Mouse (Mus musculus) adrenal gland, postnatal 10 days (tissue): Measurements from ENCODE around the gene Cwc27. TPM values are rescaled to one million over a fixed set of nuclear protein-coding genes. Genes with fewer than 3 reads are reported as not detected.

ENCODE experiments used
- DNase-seq: peaks from one replicate; pipeline ENCODE4 v3.0.0; 2021; ENCODE audit warnings: mixed read lengths
- total RNA-seq, 2 experiments: library from RNA; stranded (reverse); gene quantifications; 2 replicates each; pipeline ENCODE4 v1.2.3; 2021

Cwc27 gene
- total RNA-seq, 2 experiments from 2014 or later: 14.8 to 15.3 TPM

GRCm38 (mm10) chr13:104611296-104611695 lies 205.6 kb downstream of the Cwc27 start:
- no peak for DNase-seq

- DNase-seq: no peak
Measured at GRCm38 (mm10) chr13:104610210-104611111, 206.5 kb downstream of the Cwc27 start.

- DNase-seq: no peak
Measured at GRCm38 (mm10) chr13:104608516-104608915, 208.4 kb downstream of the Cwc27 start.

- no peak for DNase-seq
Measured at GRCm38 (mm10) chr13:104606786-104607580, 210.0 kb downstream of the Cwc27 start.

DNA sequence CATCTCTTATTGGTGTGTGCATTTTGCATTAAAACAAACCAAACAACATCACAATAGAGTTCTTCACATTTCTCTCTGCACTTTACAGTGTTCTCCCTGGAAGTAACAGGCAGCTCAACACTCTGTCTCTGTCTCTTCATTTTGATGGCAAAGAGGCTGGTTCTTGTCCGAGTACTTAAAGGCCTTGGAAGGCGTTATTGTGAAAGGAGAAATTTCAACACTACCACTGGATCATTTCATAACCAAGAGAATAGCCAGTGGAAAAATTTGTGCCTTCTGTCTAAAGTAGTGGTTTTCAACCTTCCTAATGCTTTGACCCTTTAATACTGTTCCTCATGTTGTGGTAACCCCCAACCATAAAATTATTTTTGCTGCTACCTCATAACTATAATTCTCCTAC lies 211.8 kb downstream of the Cwc27 start:
- no peak for DNase-seq

DNA sequence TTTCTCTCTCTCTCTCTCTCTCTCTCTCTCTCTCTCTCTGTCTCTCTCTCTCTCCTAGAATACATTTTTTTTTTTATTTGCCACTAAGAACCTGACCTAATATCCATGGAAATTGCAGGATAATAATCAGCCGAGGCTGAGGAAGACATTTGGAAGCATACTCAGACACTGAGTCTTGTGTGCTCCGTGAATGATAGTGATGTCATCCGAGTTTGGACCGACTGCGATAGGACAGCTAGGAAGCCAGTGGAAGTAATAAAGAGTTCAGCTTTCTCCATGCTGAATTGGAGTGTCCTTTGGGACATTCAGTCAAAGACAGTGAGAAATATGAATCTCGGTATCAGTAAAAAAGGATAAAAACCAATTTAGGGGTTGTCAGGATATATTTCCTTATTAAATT lies 214.7 kb downstream of the Cwc27 start:
- no peak for DNase-seq

DNA sequence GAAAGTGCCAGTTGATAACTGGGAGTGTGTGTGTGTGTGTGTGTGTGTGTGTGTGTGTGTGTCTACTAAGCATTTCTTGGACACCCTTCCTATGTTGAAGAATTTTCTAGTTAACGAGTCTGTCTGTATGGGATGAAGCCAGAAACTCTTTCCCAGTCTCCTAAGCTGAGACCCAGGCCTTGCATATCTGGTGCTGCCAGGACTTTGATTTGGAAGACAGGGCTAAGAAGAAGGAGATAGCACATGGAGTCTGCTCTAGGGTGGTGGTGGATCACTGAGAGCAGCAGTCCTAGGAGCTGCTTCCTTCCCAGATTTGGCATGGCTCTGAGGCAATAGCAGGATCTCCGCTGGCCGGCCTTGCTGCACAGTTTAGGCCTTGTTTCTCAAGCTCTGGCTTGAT lies 215.2 kb downstream of the Cwc27 start:
- DNase-seq: peak; percentile 22

DNA sequence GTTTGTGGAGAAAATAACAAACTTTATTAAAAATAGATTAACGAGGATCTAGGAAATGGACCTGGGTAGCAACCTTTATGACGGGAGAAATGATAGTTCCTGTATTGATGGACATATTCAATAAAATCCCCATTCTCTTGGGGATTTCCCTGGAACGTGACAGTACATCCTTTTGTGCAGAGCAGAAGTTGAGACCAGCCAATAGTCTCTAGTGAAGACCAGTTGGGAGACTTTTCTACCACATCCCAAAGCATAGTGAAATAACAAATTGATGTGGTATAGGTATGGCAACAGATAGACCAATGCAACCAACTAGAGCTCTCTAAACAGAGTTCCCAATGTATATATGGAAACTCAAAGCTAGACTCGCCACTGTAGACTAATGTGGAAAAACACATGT lies 220.7 kb downstream of the Cwc27 start:
- DNase-seq: no peak

DNA sequence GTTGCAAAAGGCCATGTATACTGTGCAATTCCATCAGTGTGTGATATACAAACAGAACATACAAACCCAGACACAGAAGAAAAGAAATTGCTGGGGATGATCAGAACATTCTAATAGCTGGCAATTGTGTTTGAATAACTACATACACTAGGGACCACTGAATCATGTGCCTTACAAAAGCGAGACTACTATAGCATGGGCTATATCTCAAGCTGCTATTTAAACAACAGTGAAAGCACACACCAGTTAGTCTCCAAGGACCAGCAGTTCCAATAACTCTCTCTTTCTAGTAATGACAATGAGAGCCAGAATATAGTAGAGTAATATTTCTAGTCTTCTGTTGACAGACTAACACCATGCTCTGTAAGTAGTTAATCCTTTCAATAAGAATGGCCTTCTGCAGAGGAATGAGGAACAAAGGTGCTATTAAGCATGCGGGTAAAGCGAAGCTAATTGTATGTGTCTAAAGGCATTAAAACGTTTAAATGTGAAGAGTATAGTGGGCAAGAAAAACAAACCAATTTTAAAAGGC lies 222.1 kb downstream of the Cwc27 start:
- DNase-seq: no peak

GRCm38 (mm10) chr13:104590931-104591330 lies 226.0 kb downstream of the Cwc27 start:
- DNase-seq: no peak

- DNase-seq: no peak
Measured at GRCm38 (mm10) chr13:104590097-104590607, 226.8 kb downstream of the Cwc27 start.

DNA sequence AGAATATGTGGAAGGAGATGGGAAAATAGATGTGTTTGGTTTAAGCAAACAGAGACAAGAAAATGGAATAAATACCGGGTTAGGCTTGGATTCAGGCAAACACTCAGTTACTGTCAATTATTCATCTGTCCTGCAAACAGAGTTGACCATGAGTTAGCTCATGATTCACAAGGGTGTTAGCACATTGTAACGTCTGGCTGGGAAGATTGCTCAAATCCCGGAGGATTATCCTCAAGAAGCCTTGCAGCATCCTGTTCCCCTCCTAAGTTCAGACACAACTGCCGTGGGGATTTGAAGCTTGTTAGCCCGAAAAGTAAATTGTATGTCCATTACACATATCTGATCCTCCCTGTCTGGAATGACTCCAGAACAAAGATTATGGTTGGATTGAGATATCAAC lies 228.6 kb downstream of the Cwc27 start:
- DNase-seq: peak; percentile 11

Other genes with a start within 250 kb of the Cwc27 start
- 10 to 100 TPM; 22.8 to 24.1 TPM for gene Srek1ip1, start 24.7 kb downstream of the Cwc27 start, total RNA-seq
- not detected for gene Shisal2b, start 46.8 kb upstream of the Cwc27 start, total RNA-seq
- gene Rgs7bp, start 237.8 kb upstream of the Cwc27 start, total RNA-seq: 1 to 10 TPM; 1.7 to 1.8 TPM